Mouse (Mus musculus): ENCODE measurements around the gene Slc51a.

Gene Slc51a

GRCm38 (mm10) chr16:32431047-32431591 is 56.6 kb downstream of the Slc51a start:
- peak; percentile 49 to 70 for DNase-seq (ENCODE audit: low spot score in 2 of 2)

GRCm38 (mm10) chr16:32430474-32431046 is 57.1 kb downstream of the Slc51a start, which contains the start of gene Pcyt1a:
TSS of gene Pcyt1a (plus strand) at chr16:32430921.
- peak; percentile 63 to 66 for DNase-seq (ENCODE audit: low spot score in 2 of 2)

DNA sequence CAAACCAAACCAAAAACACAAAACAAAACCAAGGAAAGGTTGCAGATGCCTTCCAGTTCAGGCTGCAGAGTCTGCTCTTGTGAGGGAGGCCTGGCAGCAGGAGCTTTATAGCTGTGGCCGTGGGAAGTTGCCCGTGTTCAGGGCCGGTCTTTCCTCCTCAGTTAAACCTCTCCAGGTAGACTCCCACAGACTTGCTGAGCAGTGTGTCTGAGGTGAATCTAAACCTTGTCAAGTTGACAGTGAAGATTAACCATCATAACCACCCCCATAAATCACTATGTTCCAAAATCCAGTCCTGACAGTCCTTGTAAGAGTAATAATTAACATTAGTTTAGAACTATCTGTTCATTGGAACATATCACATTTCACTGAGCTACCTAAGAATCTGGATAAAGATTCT is 60.2 kb downstream of the Slc51a start:
- DNase-seq (ENCODE audit: low spot score in 2 of 2) = no peak
